Mouse (Mus musculus) brown adipose tissue, adult 24 weeks (tissue): ENCODE results near the gene Gm9758. TPM values are rescaled to one million over a fixed set of nuclear protein-coding genes. Genes with fewer than 3 reads are reported as not detected.
"Not testable (repeated sequence)": the region's sequence is repeated elsewhere in the genome, so short reads cannot be mapped to it uniquely, and the experiment has no call there.

Source experiments
- H3K27ac ChIP-seq: fragments of 200-500 bp; replicated peaks from 2 replicates; pipeline ENCODE4 v1.5.1; 2012; ENCODE audit warnings: low read depth, mild to moderate bottlenecking, low read length
- H3K4me1 ChIP-seq: fragments of 200-500 bp; 2 replicates; pipeline ENCODE4 v1.6.1; 2012; ENCODE audit warnings: low read length, mixed read lengths; ENCODE audit not compliant: control insufficient read depth, insufficient read depth, insufficient read length
- H3K4me3 ChIP-seq: fragments of 200-500 bp; 2 replicates; pipeline ENCODE4 v1.5.1; 2012; ENCODE audit warnings: low read depth, mild to moderate bottlenecking, low read length, moderate library complexity; ENCODE audit not compliant: insufficient read depth
- polyA plus RNA-seq: library from polyadenylated mRNA; stranded (reverse); fragments of >200 nt; gene quantifications from 2 replicates; pipeline ENCODE4 v1.2.4, GENCODE M21; 2012; ENCODE audit not compliant: missing spikeins, insufficient read depth, insufficient read length

Gene Gm9758
- polyA plus RNA-seq, result not detected in 2 replicates

DNA sequence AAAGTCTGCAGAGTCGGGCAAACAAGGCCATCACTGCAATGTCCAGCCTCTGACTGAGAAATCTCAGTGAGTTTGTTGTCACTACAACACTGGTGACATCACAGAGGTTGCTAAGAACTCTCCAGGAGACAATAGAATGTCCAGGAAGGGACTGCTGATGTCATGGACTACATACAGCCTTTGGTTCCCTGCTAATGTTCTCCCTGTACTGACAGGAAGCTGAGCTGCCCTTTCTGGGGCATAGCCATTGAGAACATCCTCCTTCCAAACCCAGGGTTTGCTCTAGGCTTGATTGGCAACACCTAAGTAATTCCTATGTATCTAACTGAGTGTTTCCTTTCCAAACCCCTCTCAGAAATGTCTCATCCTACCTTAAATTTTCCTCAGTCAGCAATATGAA, at the start of gene Gm9758:
TSS of gene Gm9758 (minus strand) at position 101 of the 400 bp plus-strand sequence.
- H3K4me1 ChIP-seq, H3K27ac ChIP-seq: not testable (repeated sequence)

DNA sequence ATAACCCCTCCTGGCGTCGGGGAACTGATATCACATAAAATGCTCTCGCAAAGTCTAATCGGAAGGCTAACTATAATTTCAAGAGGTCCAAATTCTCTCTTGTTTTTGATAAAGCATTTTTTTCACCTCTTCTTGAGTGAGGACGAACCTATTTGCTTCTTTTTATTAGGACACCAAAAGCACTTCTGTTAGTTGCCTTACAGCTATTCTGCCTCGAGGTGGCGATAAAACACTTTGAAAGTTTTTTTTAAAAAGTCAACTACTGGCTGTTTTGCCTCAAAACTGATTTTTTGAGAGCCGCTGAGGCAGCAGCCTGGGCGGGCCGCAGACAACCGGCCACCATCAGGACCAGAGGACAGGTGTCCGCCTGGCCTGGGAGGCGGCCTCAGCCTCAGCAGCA, 49.1 kb upstream of the Gm9758 start:
- H3K27ac ChIP-seq, H3K4me1 ChIP-seq, H3K4me3 ChIP-seq: not testable (repeated sequence)

More for the DNA sequence above, at the start of gene Gm9758:
- not testable (repeated sequence) for H3K4me3 ChIP-seq

DNA sequence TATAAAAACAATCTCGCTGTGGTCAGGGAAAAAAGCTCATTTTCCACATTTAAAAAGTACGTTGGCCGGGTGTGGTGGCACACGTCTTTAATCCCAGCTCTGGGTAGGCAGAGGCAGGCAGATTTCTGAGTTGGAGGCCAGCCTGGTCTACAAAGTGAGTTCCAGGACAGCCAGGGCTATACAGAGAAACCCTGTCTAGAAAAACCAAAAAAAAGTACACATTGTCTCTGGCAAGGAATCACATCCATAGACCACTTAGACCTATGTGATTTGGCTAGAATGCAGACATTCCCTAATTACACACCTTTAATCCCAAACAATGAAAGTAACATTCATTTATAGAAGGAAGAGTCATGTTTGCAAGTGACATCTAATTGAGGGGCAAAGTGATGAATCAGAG, 46.8 kb upstream of the Gm9758 start:
- not testable (repeated sequence) for H3K4me3 ChIP-seq, H3K4me1 ChIP-seq, H3K27ac ChIP-seq

DNA sequence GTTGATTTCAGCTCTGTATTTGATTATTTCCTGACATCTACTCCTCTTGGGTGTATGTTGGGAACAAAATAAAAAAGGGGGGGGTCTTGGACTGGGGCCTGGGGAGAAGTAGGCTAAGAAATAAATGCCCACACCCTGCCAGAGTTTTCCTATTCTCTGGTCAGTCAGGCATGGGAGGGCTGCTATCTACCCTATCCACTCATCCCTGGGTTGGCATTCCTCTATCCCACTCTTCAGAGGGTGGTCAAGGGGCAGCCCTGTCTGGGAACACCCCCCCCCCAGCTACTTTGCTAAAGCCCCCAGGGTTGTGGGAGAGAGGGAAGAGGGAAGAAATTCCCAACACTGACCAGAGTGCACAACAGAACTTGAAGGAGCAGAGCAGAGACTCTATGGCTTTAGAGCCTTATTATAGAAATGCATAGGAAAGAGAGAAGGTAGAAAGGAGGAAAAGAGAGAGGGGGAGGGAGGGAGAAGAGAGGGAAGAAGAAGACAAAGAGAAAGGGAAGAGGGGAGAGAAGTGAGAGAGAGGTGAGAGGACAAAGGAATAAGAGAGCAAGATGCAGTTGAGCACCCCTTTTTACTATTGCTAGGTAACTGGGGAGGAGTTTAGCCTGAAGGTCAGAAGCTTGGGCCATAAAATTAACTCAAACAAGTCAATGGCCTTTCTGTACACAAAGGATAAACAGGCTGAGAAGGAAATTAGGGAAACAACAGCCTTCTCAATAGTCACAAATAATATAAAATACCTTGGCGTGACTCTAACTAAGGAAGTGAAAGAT, 41.4 kb upstream of the Gm9758 start:
- H3K4me1 ChIP-seq, H3K27ac ChIP-seq, H3K4me3 ChIP-seq: not testable (repeated sequence)

DNA sequence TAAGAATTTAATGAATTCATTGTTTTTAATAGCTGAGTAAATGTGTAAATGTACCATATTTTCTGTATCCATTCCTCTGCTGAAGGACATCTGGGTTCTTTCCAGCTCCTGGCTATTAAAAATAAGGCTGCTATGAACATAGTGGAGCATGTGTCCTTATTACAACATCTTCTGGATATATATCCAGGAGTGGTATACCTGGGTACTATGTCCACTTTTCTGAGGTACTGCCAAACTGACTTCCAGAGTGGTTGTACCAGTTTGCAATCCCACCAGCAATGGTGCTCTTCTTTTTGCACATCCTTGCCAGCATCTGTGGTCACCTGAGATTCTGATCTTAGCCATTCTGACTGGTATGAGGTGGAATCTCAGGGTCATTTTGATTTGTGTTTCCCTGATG, 38.9 kb upstream of the Gm9758 start:
- H3K27ac ChIP-seq, H3K4me1 ChIP-seq, H3K4me3 ChIP-seq: not testable (repeated sequence)

DNA sequence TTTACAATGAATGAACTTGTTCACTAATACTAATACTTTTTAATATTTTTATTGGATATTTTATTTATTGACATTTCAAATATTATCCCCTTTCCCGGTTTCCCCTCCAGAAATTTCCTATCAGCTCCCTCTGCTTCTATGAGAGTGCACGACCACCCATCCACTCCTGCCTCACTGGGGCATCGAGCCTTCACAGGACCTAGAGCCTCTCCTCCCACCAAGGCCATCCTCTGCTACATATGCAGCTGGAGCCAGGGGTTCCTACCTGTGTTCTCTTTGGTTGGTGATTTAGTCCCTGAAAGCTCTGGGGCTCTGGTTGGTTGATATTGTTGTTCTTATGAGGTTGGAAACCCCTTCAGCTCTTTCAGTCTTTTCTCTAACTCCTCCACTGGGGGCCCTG, 38.0 kb upstream of the Gm9758 start:
- H3K27ac ChIP-seq, H3K4me3 ChIP-seq, H3K4me1 ChIP-seq: not testable (repeated sequence)

DNA sequence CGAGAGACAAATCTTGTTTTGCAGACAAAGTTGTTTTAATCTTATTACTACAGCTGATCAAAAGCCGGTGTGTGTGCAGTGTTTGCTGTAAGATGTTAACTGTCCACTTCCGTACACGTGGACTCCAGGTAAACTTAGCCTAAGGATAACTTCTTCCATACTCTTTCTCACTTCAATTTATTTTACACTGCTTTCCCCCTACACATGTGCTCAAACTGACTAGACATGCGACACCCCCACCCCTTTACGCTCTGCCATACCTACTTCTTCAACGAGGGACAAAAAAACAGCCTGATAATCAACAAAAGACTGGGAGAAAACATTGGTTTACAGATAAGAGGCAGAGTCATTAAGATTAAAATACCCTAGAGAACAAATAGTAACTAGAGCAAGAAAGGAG, 37.1 kb upstream of the Gm9758 start:
- not testable (repeated sequence) for H3K27ac ChIP-seq, H3K4me3 ChIP-seq, H3K4me1 ChIP-seq

DNA sequence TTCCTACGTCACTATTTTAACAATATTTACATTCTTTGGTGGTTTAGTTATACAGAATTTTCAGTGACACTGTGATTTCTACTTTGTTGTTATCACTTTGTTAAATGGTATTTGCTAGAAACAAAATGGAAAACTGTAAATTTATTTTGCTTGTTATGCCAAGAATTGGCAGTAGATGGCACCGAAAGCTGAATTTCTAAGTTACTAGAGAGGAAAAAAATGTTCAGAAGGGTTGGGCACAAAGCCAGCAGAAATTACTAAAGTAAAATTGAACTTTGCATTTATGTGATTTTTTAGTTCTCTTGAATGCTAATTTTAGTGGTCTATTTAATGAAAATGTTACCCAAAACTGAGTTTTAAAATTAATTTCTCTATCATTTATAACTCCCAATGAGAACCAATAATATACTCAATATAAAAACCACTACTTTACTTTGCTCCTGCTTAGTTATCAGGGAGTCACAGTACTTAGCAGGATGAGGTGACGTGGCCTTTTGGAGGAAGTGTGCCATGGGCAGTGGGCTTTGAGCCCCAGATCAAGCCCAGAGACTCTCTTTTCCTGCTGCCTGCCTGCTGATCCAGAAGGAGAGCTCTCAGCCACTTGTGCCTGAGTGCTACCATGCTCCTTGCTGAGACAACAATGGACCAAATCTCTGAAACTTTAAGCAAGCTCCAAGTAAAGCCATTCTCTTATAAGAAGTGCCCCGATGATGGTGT, 32.9 kb upstream of the Gm9758 start:
- not testable (repeated sequence) for H3K4me3 ChIP-seq, H3K27ac ChIP-seq, H3K4me1 ChIP-seq

DNA sequence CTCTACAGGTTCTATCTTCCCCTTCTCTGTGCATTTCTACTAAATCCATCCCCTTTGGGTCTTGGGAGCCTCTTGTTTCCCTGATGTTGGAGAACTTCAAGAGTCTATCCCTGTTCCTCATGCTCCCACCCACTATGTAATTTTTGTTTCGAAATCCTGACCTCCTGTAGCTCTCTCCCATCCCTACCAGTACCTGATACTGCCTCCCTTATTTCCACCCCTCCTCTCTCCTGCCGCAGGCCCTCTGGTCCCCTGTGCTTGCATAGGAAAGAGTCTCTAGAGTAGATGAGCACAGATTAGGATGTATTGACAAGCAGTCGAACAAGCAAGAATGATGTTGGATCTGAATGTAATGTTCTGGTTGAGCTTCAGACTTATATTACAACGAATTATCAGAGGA, 30.8 kb upstream of the Gm9758 start:
- not testable (repeated sequence) for H3K4me1 ChIP-seq, H3K27ac ChIP-seq, H3K4me3 ChIP-seq

DNA sequence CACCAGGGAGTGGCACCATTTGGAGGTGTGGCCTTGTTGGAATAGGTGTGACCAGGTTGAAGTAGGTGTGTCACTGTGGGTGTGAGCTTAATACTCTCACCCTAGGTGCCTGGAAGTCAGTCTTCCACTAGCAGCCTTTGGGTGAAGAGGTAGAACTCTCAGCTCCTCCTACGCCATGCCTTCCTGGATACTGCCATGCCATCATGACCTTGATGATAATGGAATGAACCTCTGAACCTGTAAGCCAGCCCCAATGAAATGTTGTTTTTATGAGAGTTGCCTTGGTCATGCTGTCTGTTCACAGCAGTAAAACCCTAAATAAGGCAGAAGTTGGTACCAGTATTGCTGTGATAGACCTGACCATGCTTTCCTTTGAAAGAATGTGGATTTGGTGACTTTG, 26.3 kb upstream of the Gm9758 start:
- not testable (repeated sequence) for H3K4me1 ChIP-seq, H3K27ac ChIP-seq, H3K4me3 ChIP-seq

DNA sequence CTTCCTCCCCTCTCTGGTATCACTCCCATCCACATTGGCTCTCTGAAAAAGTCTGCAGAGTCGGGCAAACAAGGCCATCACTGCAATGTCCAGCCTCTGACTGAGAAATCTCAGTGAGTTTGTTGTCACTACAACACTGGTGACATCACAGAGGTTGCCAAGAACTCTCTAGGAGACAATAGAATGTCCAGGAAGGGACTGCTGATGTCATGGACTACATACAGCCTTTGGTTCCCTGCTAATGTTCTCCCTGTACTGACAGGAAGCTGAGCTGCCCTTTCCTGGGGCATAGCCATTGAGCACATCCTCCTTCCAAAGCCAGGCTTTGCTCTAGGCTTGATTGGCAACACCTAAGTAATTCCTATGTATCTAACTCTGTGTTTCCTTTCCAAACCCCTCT, 23.6 kb upstream of the Gm9758 start, which contains the start of gene Speer4e:
TSS of gene Speer4e (minus strand) at position 101 of the 400 bp plus-strand sequence.
- not testable (repeated sequence) for H3K4me3 ChIP-seq, H3K27ac ChIP-seq, H3K4me1 ChIP-seq

DNA sequence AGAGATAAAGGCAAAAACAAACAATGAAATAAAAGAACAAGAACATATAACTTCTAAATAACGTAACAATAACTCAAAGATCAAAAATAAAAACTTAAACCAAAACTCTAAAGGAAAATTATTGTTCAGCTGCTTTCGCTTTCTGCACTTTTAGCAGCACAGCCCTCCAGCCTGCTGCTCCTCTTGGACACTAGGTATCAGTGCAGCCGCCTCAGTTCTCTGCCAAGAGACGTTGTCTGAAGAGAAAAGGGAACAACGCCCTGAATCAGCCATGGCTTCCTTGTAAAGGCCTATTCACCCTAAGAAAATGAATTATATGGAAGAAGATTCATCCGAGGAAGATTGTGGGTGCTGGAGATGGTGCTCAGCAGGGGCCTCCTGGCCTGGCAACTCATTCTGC, 19.0 kb upstream of the Gm9758 start:
- not testable (repeated sequence) for H3K4me1 ChIP-seq, H3K4me3 ChIP-seq, H3K27ac ChIP-seq

DNA sequence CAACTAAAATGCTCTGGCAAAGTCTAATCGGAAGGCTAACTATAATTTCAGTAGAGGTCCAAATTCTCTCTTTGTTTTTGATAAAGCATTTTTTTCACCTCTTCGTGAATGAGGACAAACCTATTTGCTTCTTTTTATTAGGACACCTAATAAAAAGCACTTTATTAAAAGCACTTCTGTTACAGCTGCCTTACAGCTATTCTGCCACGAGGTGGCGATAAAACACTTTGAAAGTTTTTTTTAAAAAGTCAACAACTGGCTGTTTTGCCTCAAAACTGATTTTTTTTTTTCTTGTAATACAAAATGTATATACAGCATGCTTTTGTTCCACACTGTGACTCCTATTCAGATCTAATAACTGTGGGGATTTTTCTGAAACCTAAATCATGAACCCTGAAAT, 12.3 kb upstream of the Gm9758 start:
- not testable (repeated sequence) for H3K4me3 ChIP-seq, H3K27ac ChIP-seq, H3K4me1 ChIP-seq

DNA sequence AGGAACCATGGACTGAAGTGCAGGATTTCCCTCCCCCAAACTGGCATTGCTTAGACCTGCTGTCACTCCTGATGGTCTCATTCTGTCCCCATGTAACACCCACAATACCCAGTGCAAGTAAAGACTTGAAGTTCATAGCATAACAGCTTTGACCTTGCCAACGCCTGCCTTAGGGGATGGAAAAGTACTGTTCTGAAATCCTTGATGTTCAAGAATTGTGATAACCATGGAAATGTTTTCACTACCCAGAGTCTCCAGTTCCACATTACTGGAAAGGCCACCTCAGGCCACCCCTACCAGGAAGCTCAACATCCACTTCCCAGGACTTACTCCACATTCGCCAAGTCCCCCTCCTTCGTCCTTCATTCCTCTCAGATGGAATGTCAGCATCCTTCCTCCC, 338 bp downstream of the Gm9758 start:
- H3K4me1 ChIP-seq, H3K27ac ChIP-seq, H3K4me3 ChIP-seq: not testable (repeated sequence)

DNA sequence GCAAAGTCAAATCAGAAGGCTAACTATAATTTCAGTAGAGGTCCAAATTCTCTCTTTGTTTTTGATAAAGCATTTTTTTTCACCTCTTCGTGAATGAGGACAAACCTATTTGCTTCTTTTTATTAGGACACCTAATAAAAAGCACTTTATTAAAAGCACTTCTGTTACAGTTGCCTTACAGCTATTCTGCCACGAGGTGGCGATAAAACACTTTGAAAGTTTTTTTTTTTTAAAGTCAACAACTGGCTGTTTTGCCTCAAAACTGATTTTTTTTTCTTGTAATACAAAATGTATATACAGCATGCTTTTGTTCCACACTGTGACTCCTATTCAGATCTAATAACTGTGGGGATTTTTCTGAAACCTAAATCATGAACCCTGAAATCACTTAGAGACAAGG, 11.2 kb downstream of the Gm9758 start:
- H3K4me3 ChIP-seq, H3K4me1 ChIP-seq, H3K27ac ChIP-seq: not testable (repeated sequence)

DNA sequence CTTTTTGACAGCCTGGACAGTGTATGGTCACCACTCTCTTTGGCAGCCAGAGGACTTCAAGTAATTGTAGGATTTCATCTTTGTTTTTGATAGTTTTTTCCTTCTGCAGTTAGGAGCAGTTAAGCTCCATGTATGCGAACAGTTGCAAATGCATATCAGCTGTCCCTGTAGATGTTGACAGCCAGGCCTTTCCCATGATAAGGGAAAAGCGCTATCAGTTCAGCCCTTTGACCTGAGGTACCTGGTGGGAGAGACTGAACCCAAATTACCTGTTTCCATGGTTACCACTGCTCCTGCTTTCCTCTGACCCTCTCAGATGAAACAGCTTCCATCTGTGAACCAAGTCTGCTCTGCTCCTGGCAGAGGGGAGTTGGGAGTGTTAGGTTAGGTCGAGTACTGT, 22.5 kb downstream of the Gm9758 start:
- H3K4me3 ChIP-seq, result no peak overlapping the region
- no peak overlapping the region for H3K27ac ChIP-seq
- no peaks in the 10 kb centered on the region for H3K4me1 ChIP-seq
